Mouse (Mus musculus): Measurements from ENCODE around the gene Nup93.

GRCm38 (mm10) chr8:94314069-94314468 lies 99.7 kb downstream of the Nup93 start:
- TF ChIP-seq CTCF (IDR thresholded peaks at IDR 0.05; ENCODE audit: control insufficient read depth, insufficient read depth, insufficient read length): no peak
- no peak for TF ChIP-seq MAX (IDR thresholded peaks at IDR 0.05)
